Mouse (Mus musculus) heart, postnatal 0 days (tissue): Measurements from ENCODE around the gene Ttc34. TPM values are rescaled to one million over a fixed set of nuclear protein-coding genes. Genes with fewer than 3 reads are reported as not detected.

Experiments used
- ATAC-seq: fragments of 200-750 bp; cut with Nextera tagmentation; 2 replicates; pipeline ENCODE4 v1.8.0; 2017; ENCODE audit warnings: low read depth, moderate number of reproducible peaks, moderate library complexity; ENCODE audit not compliant: insufficient read depth
- DNase-seq: peaks from one replicate; pipeline ENCODE4 v3.0.0-alpha.2; 2016; ENCODE audit warnings: low spot score
- H3K27ac ChIP-seq: fragments of 300-500 bp; sonication (generic); 2 replicates; pipeline ENCODE4 v1.5.1; 2014; ENCODE audit warnings: low read depth, mild to moderate bottlenecking
- H3K27me3 ChIP-seq: fragments of 300-500 bp; sonication (generic); 2 replicates; pipeline ENCODE4 v1.6.1; 2014; ENCODE audit warnings: low read length, mixed read lengths; ENCODE audit not compliant: control insufficient read depth, insufficient read depth
- H3K36me3 ChIP-seq: fragments of 300-500 bp; sonication (generic); replicated peaks from 2 replicates; pipeline ENCODE4 v1.6.1; 2014; ENCODE audit warnings: low read length, mixed read lengths; ENCODE audit not compliant: control insufficient read depth, insufficient read depth
- H3K4me1 ChIP-seq: fragments of 300-500 bp; sonication (generic); 2 replicates; pipeline ENCODE4 v1.6.1; 2014; ENCODE audit warnings: antibody characterized with exemption; ENCODE audit not compliant: control insufficient read depth, insufficient read depth
- H3K4me2 ChIP-seq: fragments of 300-500 bp; sonication (generic); 2 replicates; pipeline ENCODE4 v1.6.1; 2014; ENCODE audit warnings: low read depth, mild to moderate bottlenecking, low read length, moderate library complexity
- H3K4me3 ChIP-seq: fragments of 300-500 bp; sonication (generic); 2 replicates; pipeline ENCODE4 v1.5.1; 2014; ENCODE audit warnings: low read depth, low read length
- H3K9ac ChIP-seq: fragments of 300-500 bp; sonication (generic); replicated peaks from 2 replicates; pipeline ENCODE4 v1.6.1; 2014; ENCODE audit warnings: low read depth, low read length, mixed read lengths
- H3K9me3 ChIP-seq: fragments of 300-500 bp; sonication (generic); replicated peaks from 2 replicates; pipeline ENCODE4 v1.6.1; 2016; ENCODE audit warnings: low read length; ENCODE audit not compliant: control insufficient read depth
- CTCF ChIP-seq: IDR thresholded peaks from 2 replicates; pipeline ENCODE4 v1.5.1; 2016; ENCODE audit warnings: antibody characterized with exemption, control low read depth, low read depth
- EP300 ChIP-seq: IDR thresholded peaks from 2 replicates; pipeline ENCODE4 v1.6.1; 2016; ENCODE audit warnings: antibody characterized with exemption, low read depth
- WGBS: fragments of 180-500 bp; shearing (Covaris S2); extraction: QIAGEN DNeasy Blood & Tissue Kit; methylation state at CpG from one replicate; pipeline ENCODE4 v1.1.7; 2014; 5-methylcytosine and 5-hydroxymethylcytosine counted together
- polyA plus RNA-seq: library from polyadenylated mRNA; unstranded; fragments of >200 nt; fragmentation: Nextera tagmentation; extraction: Ambion mirVana; gene quantifications from 2 replicates; pipeline ENCODE4 v1.2.1, GENCODE M21; 2015
- total RNA-seq: library from RNA; depleted of rRNA; stranded (reverse); fragments of >200 nt; gene quantifications from 2 replicates; pipeline ENCODE4 v1.2.3, GENCODE M21; 2014; ENCODE audit warnings: low replicate concordance

The Ttc34 gene
- total and polyA plus RNA-seq, 2 experiments from 2014 or later: 0.25 TPM; not detected in 1

DNA sequence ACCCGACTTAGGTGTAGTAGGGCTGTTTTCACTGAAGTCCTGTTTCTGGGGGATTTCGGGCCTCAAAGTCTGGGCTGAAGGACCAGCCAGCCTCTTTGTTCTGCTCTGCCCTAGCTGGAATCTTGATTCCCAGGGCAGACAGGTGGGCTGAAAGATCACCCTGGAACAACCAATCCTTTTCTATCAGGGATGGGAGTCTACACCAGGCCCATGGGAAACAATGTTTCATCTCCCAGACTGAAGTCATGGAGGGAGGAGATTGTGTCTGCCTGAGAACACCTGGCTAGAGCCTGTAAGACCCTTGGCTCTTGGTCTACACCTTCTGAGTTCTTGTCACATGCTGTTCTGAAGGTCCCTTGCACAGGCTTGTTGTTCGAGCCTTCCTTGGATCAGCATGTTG lies 21.3 kb downstream of the Ttc34 start:
- no peaks in the 10 kb centered on the region for H3K36me3 ChIP-seq
- no peaks in the 10 kb centered on the region for H3K9me3 ChIP-seq
- H3K4me2 ChIP-seq: no peak overlapping the region
- 71% methylated on average over 3 of the region's 3 CpGs for WGBS
- H3K4me1 ChIP-seq: peaks cover 6% of the 10 kb centered on the region
- no peak for DNase-seq
- H3K27me3 ChIP-seq: peaks cover 50% of the 10 kb centered on the region
- no peak overlapping the region for H3K27ac ChIP-seq
- no peak for TF ChIP-seq CTCF
- TF ChIP-seq EP300: no peak
- ATAC-seq: no peak
- no peak overlapping the region for H3K9ac ChIP-seq
- H3K4me3 ChIP-seq: no peak overlapping the region

DNA sequence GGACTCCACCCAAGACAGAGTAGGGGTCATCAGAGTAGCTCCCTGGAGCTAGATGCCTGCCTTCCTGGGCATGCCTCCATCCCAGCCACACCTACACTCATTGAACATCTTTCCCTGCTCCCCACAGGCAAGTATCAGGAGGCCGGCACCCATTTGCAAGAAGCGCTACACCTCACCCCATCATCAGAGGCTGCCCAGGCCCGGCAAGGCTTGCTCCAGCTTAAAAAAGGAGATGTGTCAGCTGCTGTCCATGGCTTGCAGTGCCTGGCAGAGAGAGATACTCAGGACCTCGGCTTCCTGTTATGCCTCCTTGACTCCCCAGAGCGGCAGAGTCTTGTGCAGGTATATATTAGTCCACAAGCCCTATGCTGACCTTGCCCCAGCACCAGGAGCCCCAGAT lies 24.7 kb downstream of the Ttc34 start:
- ATAC-seq (no peak), DNase-seq (no peak)
- H3K4me3 ChIP-seq: no peak overlapping the region
- no peaks in the 10 kb centered on the region for H3K36me3 ChIP-seq
- TF ChIP-seq CTCF: no peak
- TF ChIP-seq EP300: no peak
- H3K4me2 ChIP-seq: no peak overlapping the region
- no peaks in the 10 kb centered on the region for H3K9me3 ChIP-seq
- peaks cover 18% of the 10 kb centered on the region; the same call in 1 of the 2 replicates for H3K27me3 ChIP-seq
- peaks cover 3% of the 10 kb centered on the region; the same call in 1 of the 2 replicates for H3K4me1 ChIP-seq
- no peak overlapping the region for H3K9ac ChIP-seq
- no peak overlapping the region for H3K27ac ChIP-seq
- WGBS: 62% methylated on average over 5 of the region's 5 CpGs

DNA sequence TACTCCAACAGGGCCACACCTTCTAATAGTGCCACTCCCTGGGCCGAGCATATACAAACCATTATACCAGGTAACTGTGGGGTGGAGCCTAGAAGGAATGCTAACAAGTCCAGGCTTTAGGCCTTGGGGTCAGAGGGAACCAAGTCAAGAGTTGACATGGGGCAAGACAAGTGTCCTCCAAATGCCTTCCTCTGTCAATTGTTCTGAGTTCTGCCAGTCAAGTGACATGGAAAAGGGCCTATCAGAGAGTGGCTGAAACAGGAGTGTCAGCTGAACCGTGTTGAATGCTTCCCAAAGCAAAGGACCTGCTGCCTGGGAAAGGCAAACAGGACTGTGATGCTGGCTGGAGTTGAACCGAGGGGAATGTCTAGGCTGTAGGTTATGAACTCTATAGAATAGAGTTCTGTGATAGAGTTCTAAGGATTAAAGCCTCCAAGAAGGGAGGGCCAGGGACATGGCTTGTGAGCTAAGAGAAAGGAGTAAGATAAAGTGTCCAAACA lies 26.2 kb downstream of the Ttc34 start:
- no peak for ATAC-seq
- Histone ChIP-seq H3K27me3 (0 out of 2 replicates have a peak, but pooled peaks cover 6% of the 10 kb centered on the region), H3K4me3 (no peak overlapping the region), H3K27ac (no peak overlapping the region), H3K4me1 (peaks cover 3% of the 10 kb centered on the region; the same call in 1 of the 2 replicates), H3K9ac (no peak overlapping the region), H3K9me3 (no peaks in the 10 kb centered on the region), H3K36me3 (no peaks in the 10 kb centered on the region), H3K4me2 (no peak overlapping the region)
- 74% methylated on average over 3 of the region's 3 CpGs for WGBS
- TF ChIP-seq EP300: no peak
- no peak for TF ChIP-seq CTCF
- no peak for DNase-seq

- peak overlapping the region; percentile 73 for H3K4me2 ChIP-seq
- peak overlapping the region; percentile 41; the same call in 1 of the 2 replicates for H3K9ac ChIP-seq
- no peak overlapping the region for H3K27ac ChIP-seq
- ATAC-seq (peak; percentile 94), DNase-seq (peak; percentile 79)
- 0 out of 2 replicates have a peak, but pooled peaks cover 1% of the 10 kb centered on the region for H3K27me3 ChIP-seq
- whole genome bisulfite sequencing: under 1% methylated on average over 18 of the region's 18 CpGs
- TF ChIP-seq CTCF: peak; percentile 24; the same call in 1 of the 2 replicates
- no peak for TF ChIP-seq EP300
- peak overlapping the region; percentile 49 for H3K4me3 ChIP-seq
- no peaks in the 10 kb centered on the region for H3K9me3 ChIP-seq
- H3K36me3 ChIP-seq: no peaks in the 10 kb centered on the region
- H3K4me1 ChIP-seq: peaks cover 3% of the 10 kb centered on the region; the same call in 1 of the 2 replicates
Measured at GRCm38 (mm10) chr4:154864271-154864771, 27.1 kb downstream of the Ttc34 start.

DNA sequence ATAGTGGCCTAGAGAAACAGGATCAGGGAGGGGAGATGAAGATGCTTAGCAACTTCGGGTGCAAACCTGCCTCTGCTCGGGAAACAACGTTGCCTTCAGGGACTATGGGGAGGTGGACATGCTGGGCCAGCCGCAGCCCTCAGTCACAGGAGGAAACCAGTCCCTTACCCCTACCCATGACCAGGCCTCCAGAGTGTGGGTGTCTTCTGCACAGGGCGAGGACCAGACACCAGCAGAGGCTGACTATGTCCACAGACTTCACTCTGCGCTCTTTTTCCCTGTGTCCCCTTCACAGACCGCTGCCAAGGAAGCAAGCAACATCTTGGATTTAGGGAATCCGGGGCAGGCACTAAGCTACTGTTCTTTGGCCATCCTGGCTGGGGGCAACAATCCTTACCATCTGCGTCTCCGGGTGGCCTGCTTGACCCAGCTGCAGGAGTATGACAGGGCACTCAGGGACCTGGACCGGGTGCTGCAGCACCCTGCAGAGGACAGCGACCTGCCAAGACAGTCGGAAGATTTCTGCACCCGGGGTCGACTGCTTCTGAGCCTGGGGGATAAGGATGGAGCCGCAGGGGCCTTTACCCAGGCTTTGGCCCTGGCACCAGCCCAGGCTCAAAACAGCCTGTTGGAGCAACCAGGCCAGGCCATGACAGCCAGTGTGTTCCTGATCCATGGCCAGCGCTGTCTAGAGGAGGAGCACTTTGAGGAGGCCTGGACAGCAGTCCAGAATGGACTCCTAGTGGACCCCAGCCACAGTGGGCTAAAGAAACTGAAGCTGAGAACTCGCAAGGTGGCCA lies 27.9 kb downstream of the Ttc34 start:
- Histone ChIP-seq H3K27ac (no peak overlapping the region), H3K4me1 (peaks cover 3% of the 10 kb centered on the region; the same call in 1 of the 2 replicates), H3K9ac (no peak overlapping the region), H3K9me3 (no peaks in the 10 kb centered on the region), H3K4me3 (no peak overlapping the region), H3K27me3 (no peaks in the 10 kb centered on the region), H3K4me2 (peak overlapping the region; percentile 73; the same call in 1 of the 2 replicates), H3K36me3 (no peaks in the 10 kb centered on the region)
- 76% methylated on average over 18 of the region's 18 CpGs for WGBS
- DNase-seq (no peak), ATAC-seq (no peak)
- TF ChIP-seq EP300 (no peak), CTCF (no peak)
